Mouse (Mus musculus) lung, postnatal 0 days (tissue): ENCODE data around the gene Rac3.

Experiments
- CTCF ChIP-seq: IDR thresholded peaks from 2 replicates; pipeline ENCODE4 v1.5.1; 2016; ENCODE audit warnings: antibody characterized with exemption, mild to moderate bottlenecking
- EP300 ChIP-seq: IDR thresholded peaks from 2 replicates; pipeline ENCODE4 v1.6.1; 2016; ENCODE audit warnings: antibody characterized with exemption, mild to moderate bottlenecking, control low read depth

DNA sequence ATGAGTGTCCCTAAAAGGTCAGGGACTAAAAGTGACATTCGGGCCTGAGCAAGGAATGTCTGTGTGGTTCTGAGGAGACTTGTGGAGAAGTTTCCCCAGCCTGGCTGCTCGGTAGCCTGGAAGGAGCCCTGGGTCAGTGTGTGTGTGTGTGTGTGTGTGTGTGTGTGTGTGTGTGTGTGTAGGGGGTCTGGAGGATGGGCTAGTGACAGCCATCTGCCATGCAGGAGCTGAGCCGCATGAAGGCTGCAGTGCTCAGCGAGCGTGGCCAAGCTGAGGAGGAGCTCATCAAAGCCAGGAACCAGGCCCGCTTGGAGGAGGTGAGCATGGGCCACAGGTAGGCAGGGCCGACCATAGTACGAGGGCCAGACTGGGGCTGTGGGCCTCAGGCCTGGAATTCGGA is 2.0 kb upstream of the Rac3 start:
- TF ChIP-seq EP300 (no peak), CTCF (no peak)
